Mouse (Mus musculus) layer of hippocampus, adult 9-11 months (tissue): ENCODE results near the gene Gpr4.
A peak's percentile ranks its signal among the peaks of the same experiment; 100 is the strongest.

Experiments used
- DNase-seq: peaks from one replicate; pipeline ENCODE4 v3.0.0; 2022

Gene Gpr4

DNA sequence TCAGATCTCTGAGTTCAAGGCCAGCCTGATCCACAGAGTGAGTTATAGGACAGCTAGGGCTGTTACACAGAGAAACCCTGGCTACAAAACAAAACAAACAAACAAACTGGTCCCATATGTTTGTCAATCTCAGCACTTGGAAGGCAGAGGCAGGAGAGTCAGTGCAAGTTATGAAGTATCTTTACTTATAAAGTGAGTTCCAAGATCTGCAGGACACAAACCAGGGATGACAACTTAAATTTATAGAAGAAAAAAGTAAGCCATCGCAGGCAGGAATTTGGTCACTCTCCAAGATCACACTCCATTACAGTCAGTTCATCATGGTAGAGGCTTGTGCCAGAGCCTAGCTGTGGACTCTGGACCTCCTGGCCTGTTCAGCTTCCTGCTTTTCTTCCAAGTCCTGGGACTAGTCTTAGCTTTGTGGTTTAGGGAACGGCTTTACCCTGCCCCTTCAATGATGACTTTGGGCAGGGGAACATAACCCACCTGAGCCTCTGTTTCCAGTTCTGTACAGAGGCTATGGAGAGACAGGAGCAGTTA is 17.8 kb downstream of the Gpr4 start:
- no peak for DNase-seq

DNA sequence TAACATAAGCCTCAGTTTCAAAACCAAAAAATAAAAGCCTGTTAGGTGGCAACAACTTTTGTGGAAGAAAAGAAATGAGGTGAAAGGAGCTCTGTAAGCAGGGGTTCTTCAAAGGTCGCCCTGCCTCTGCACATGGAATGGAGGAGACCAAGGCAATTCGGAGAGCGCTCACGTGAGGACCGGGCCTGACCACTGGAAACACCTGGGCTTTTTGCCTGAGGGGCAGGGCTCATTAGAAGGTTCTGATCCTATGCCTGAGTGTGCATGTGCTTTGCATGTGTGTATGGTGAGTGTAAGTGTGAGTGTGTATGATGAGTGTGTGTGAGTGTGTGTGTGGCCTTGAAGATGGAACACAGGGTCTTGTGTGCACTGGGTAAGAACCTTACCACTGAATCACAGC is 18.6 kb downstream of the Gpr4 start:
- no peak for DNase-seq

DNA sequence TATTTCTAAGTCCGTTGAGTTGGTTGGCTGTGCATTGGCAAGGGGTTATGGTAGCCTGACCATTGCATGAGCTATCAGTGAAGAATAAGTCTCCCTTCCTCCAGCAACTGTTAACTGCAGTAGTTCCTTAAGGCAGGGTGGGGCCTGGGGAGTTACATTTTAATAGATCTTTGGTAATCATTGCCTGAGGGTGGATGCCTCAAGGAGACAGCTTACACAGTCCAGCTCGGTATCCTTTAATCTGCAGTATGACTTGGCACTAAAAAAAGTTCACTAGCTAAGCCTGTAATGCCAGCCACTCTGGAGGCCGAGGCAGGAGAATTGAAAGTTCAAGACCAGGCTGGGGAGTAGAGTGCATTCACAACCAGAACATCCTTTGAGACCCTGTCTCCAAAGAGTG is 19.5 kb downstream of the Gpr4 start:
- DNase-seq = no peak

DNA sequence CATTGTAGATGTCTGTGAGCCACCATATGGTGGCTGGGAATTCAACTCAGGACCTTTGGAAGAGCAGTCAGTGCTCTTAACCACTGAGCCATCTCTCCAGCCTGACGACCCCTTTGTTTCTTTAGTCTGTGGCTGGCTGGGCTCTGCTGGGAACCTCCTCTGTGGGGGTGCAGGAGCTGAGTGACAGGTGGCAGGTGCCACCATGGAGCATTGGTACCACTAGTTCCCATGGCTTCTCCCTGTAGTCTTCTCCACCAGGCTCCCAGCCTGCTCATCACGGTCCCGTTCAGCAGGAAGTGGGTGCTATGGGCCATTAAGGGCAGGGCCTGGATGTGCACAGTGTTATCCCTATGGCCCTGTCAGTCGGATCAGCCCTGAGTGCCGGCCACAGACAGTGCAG is 22.3 kb downstream of the Gpr4 start:
- no peak for DNase-seq

DNA sequence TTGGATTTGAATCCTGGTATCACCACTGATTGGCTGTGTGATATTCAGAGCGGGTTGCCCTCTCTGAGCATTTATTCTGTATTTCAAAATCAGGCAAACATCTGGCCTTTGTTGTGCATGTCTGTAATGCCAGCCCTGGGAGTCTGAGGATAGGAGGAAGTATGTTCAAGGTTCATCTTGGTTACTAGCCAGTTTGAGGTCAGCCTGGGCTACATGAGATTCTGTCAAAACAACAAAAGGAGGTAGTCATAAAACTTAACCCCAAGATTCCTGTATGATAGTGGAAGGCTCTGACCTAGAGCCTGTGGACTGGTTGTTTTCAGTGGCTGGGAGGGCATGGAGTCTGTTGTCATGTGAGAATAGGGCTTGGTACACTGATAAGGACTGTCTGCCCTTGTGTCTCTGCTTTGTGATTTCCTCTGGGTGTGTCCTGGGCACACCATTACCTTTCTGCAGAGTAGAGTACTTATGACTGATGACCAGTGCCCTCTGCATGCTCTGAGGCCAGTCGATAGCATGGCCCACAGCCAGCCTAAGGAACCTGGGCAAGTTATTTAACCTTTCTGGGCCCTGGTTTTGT is 22.8 kb downstream of the Gpr4 start:
- no peak for DNase-seq

DNA sequence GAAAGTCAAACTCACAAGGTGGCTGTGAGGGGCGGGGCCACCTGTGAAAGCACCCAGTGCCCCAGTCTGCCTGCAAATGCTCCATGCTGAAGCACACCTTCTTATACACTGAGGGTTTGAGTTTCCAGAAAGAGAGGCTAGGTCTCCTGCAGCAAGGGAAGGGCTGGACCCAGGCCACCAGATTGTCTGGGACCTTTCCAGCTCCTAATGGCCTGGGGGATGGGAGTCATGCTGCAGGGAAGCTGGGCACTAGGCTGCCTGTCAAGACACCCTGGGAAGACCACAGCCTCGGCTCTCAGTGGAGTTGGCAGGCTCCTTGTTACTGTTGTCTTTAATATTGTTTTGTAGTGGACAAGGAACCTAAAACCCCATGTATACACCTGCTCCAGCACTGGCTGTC is 24.1 kb downstream of the Gpr4 start:
- DNase-seq = no peak

DNA sequence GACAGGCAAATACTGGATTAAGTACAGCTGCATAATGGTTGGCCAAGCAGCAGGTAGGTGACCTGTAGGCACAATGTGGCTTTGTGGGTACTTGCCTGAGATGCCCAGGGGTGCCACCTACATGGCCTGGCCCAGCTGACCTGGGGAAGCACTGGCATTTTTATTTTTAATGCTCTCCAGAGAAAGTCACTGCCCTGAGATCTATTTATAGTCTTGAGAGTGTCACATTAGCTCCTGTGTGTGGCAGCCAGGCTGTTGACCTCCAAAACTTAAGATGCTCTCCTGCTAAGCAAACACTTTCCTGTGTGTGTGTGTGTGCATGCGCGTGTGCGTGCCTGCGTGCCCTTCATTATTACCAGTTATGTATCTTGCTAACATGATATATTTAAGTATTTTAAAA is 26.0 kb downstream of the Gpr4 start:
- no peak for DNase-seq

DNA sequence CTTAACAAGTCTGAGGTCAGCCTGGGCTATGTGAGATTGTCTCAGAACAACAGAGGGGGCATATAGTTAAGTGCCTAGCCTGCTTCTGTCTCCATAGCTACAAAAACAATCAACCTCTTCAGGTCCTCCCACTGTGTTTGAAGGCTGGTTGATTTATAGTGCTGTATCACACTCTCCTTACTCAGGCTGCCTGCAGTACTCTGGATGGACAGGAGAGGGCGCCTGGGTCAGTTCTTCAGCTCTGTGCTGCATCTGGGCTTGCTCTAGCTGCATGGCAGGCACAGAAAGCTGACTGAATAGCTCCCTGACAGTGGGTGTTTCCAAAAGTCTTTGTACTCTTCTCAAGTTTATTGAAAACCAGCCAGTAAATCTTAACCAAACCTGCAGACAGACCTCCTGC is 27.1 kb downstream of the Gpr4 start:
- peak; percentile 86 for DNase-seq

DNA sequence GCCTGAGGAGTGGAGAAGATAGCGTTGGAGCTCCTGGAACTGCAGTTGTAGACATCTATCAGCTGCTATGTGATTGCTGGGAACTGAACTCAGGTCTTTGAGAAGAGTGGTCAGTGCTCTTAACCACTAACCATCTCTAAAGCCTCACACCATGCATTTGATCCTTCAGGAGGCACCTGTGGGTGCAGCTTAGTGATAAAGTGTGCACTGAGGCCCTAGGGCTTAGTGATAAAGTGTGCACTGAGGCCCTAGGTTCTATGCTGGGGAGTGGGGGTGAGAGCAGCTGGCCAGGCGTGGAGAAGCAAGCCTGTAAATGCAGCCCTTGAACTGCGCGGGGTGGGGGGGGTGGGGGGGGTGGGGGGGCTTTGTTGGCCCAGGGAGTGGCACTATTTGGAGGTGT is 27.6 kb downstream of the Gpr4 start:
- DNase-seq = no peak

DNA sequence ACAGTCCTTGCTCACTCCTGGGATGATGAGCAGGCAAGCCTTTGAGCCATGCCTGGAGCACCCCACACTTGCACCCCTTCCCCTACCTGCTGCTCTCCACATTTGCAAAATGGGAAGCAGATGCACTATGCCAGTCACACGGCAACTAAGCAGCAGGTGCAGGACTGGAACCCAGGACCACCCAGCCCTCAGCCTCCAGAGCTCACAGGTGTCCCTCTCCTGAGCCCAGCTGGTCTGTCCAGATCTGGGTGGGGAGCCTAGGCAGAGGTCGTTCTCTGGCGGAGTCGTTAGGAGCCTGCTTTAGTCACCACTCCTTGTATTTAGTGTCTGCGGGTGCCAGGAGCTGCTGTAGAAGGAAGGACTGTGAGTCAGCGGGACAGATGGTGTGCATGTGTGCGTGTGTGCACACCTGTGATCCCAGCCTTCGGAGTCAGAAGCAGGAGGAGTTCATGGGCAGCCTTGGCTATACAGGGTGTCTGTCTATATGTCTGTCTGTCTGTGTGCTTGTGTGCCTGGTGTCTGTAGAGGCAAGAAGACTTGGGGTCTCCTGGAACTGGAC is 28.6 kb downstream of the Gpr4 start:
- DNase-seq = no peak

DNA sequence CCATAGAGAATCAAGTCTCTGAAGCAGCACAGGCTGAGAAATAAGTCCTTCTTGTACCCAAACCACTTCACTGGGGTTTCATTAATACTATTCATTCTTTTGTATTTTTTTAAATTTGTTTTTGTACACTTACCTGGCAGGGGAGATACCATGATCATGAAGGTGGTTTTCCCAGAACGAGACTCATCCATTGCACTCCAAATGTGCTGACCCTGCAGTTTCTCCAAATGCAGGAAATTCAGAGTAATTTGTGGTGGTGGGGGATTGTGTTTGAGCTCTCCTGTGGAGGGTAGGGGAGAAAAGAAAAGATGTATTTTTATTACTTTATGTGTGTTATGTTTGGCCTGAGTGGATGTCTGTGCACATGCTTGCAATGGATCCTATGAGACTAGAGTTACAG is 29.7 kb downstream of the Gpr4 start:
- no peak for DNase-seq

DNA sequence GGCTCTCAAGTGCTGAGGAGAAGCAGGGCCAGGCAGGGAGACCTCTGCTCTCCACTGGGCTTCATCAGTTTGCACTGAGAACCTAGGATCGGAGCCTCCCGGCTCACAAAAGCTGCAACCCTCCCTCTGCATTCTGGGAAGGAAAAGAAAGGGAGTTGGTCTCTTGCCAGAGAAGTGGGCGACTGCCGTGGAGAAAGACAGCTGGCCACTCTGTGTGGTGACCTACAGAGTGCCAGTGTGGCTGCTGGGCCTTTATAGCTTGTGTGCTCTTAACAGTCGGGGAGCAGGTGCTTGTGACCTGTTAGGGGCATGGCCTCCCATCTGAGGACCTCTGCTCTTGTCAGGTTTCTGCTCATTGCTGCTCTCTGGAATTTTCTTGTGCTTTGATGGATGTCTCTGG is 31.5 kb downstream of the Gpr4 start:
- DNase-seq = no peak

DNA sequence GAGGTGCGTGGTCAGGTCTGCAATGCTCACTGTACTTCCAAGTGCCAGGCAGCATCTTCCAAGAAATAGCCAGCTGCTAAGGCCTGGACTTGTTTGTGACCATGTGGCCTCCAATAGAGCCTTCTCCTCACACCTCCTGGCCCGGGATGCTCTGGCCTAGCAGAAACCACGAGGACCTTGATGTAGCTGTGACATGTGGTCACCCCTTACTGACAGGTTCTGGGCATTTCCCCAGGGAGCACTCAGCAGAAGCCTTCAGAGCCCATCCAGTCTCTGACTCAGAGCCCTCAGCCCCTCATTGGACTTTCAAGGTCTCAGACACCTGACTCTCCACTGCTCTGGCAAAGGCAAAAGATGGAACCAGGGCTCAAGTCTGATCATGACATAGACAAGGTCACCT is 32.7 kb downstream of the Gpr4 start:
- DNase-seq = no peak

DNA sequence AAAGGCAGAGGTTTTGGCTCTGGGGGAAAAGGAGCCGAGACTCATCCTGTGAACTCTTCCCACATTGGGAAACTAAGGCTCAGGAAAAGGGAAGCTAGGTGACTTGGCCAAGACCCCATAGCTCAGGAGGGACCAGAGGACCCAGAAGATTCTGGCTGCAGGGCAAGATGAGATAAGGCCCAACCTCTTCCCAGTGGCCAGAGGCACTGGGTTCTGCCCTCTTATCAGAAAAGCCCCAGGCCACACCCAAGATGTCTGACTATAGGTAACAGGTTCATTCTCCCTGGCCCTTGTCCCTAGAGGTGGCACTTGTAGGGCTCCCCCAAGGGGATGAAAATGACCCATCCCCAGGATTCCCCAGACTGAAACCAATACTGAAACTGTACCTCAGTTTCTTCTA is 34.5 kb downstream of the Gpr4 start:
- no peak for DNase-seq

DNA sequence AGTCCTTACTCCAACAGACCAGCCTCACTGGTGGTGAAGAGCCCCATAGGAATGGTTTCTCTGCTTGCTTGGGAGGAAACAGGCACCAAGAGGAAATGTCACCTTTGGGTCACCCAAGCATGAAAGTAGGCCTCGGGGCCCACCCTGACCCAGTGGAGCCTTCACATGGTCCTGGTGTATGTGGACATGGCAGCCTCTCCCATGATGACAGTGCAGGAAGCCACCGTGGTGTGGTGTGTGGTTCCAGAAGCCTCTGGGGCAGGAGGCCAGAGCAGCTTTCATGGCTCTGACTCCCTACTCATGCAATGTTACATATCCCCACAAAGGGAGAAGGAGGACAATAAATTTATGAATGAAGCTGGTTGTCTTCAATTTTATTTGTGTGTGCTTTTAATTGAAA is 35.2 kb downstream of the Gpr4 start:
- DNase-seq = no peak

DNA sequence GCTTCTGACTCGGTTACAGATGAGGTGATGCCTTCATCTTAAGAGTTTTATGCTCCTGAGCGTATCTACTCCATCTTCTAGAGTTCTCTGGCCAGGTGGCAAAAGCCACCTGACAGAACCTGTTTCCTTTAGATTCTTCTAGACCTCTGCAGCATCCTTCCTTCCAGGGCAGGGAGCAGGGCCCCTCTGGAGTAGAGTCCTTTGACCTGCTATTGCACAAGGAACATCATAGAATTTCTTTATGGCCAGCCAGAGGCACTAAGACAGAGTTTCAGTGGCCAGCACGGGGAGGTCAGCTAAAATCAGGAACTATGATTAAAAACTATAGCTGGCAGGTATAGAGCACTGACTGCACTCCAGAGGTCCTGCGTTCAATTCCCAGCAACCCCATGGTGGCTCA is 39.7 kb downstream of the Gpr4 start:
- no peak for DNase-seq

DNA sequence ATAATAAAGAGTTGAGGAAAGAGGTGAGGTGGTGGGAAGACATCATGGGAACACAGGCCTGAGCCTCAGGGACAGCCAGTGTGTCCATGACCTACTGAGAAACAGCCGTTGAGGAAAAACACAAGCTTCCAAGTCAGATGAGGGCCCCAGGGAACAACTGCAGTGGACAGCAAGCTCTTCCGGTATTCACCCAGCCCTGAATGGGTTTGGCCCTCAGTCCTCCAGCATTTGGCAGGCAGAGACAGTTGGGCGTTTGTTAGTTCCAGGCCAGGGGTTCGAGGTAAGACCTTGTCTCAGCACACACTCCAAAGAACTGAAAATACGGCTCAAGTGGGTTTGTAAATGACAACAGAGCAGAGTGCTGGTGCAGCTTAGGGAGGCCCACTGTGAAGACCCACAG is 41.1 kb downstream of the Gpr4 start:
- DNase-seq = no peak

DNA sequence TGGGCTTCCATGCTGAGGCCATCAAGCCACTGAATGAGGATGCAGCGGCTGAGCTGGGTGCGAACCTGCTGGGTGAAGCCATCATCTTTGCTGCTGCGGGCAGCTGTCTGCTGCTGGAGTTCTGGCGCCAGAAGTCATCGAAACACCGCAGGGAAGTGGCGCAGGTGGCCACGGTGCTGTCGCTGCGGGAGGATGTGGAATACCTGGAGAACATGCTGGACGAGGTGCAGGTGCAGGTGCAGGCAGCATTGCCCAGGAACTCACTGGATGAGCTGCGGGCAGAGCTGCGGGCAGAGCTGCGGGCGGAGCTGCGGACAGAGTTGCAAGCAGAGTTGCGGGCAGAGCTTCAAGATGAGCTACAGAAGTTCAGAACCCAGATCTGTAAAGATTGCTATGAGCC is 43.1 kb downstream of the Gpr4 start:
- no peak for DNase-seq

DNA sequence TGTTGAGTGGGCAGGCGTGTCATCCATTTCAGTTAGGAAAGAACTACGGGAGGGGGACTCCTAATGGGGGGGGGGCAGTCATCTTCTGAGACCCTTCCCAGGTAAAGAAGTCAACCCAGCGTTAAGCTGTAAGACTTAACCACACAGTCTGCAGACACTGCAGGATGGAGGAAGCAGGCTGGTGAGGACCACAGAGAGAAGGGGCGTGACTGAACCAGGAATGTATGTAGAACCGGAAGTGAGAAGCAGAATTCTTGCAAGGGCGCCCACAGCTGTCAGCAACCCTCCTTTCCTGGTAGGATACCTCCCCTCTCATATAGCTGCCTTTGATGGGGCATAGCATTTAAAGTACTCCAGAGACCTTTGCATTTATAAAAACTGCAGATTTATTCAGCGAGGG is 44.2 kb downstream of the Gpr4 start:
- DNase-seq = no peak

DNA sequence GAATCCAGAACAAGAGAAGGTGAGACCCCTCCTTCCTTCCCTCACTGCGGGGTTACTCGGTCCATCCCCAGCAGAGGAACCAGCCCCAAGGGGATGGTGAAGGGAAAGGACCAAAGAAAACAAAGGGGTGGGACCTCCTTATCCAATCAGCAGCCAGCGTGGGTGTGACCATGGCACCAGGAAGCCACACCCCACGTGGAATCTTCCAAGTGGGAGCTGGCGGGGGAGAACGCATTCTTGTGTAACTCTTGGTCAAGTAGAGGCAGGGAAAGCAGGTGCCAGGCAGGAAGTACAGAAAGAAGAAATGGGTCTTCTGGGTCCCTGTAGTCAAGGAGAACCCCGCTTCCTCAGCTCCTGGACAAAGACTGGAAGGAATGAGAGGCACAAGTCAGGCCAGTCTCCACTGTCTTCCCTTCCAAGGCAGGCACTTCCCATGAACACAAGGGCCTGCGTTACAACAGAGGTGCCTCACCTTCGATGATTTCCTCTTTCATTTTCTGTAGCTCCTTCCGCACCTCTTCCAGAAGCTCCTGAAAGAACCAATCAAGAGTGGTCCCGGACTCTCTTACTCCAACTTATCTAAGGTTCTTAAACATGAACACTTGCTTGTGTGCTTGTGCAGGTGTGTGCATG is 45.2 kb downstream of the Gpr4 start:
- DNase-seq = peak; percentile 70

DNA sequence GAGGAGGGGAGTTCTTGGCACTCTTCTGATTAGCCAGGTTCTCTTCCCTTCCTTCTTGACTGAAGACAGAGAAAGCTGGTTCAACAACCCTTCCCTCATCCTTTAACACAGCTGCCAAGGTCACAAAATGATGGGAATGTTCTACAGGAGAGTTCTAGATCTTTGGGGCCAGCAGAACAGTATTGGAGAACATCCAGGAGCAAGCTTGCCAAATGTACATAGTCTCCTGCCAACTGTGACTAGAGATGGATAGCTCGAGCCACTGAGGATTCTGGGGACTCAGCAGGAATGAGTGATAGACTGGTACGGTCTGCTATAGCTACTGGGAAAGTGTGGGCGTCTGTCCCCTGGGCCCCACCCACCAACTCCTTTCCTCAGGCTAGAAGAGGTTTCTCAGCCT is 46.0 kb downstream of the Gpr4 start:
- DNase-seq = no peak

DNA sequence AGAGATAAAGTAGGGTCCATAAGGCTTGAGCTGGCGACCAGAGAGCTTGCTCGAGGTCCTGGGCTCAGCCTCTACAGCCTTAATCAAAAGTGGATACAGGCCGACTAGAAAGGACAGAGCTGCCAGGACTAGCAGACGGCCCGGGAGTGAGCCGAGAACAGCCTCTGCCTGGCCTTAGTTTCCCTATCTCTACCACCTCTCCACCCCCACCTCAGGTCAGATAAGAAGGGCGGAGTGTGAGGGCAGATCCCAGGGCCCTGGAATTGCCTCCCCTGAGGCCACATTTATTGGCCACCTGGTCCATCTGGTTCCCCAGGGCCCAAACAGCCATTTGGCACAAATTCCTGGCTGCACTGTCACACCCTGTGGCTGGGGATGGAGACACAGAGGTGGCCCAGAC is 52.8 kb downstream of the Gpr4 start:
- DNase-seq = no peak

DNA sequence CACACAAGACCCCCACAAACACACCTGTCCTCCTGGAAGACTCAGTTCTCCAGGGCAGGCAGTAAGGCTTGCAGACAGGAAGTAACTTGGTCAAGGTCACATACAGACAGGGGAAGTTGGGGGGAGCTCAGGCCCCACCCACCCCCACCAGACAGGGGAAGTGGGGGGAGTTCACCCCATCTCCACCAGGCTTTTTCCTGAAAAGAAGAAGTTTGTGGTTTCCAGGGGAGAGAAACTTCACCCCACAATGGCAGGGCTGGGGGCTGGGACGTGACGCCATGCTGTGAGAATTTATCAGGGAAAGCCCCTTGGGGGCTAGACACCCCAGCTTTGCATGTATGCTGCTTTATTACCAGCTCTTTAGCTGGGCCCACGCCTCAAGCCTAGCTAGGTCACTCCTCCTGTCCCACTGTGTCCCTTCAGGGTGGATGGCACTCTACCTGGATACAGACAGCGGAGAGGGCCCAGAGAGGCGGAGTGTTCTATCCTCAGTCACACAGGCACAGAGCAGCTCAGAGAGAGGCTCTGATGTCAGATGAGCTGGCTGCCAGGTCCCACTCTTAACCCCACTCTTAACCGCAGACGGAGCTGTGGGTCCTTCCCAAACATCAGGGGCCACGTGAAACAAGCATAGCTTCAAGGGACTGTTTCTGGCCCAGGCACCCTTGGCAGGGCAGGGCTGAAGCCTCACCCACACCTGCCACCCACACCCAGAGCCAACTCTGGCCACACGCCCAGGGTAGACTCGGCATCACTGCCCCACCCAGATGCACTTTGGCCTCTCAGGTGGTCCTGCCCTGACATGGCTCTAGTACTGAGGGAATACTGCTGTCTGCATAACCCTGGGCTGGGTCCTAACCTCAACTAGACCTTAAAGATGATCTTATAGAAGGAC is 53.8 kb downstream of the Gpr4 start:
- DNase-seq = peak; percentile 59

DNA sequence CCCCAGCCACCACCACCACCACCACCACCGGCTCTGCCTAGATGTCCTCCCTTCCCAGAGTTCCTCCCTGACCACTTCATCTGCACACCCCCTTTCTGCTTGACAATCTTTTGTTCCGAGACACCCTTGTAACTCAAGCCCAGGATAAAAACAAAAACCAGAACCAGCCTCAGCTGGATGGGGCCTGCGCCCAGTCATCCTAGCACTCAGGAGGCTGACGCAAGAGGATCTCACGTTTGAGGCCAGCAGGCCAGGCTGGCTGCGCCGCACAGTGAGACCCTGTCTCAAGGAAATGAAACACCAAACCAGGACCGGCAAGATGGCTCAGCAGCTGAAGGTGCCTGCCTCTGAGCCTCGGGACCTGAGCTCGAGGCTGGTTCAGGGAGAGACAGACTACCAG is 54.7 kb downstream of the Gpr4 start:
- no peak for DNase-seq
